Mouse (Mus musculus) brain, embryonic 14.5 days (tissue): ENCODE results near the gene Wdr64.

Source experiments
- CTCF ChIP-seq: fragments of 200-500 bp; IDR thresholded peaks from 2 replicates; pipeline ENCODE4 v1.5.1; 2012; ENCODE audit warnings: inconsistent platforms, mild to moderate bottlenecking, moderate library complexity, borderline replicate concordance; ENCODE audit not compliant: insufficient read depth, insufficient read length; ENCODE audit errors: extremely low read depth
- POLR2A ChIP-seq: fragments of 200-500 bp; IDR thresholded peaks from 2 replicates; pipeline ENCODE4 v1.6.1; 2012; ENCODE audit warnings: mild to moderate bottlenecking, inconsistent platforms, borderline replicate concordance; ENCODE audit not compliant: poor library complexity, insufficient read depth, insufficient read length, severe bottlenecking; ENCODE audit errors: extremely low read depth

DNA sequence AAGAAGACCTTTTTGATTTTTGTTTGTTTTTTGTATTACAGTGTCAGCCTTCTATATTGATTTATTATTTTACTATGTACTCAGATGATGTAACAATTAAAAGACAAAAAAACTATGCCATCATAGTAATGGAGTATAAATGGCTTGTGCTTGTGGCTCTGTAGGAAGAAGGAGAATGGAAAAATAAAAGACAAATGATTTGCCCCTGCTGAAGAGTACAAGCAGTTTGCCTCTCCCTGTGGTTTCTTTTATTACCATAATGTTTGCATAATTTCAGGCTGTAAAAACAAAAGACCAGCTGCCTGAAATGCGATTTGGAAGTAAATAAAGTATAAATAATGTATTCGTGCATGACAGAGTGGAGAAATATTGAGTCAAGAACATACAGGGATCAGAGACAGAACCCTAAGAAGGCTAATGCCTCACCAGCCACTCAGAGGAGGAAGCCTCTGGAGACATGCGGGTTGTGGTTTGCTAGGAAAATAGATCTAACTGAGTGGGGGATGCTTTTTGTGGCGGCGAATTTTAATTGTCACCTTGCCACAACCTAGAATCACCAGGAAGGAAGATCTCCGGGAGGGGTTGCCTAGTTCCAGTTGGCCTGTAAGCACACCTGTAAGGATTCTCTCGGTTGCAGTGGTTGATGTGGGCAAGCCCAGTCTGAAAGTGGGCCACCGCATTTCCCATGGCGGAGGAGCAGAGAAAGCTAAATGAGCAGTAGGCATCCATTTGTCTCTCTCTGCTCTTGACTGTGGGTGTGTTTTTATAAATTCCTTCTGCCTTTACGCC, 56.4 kb downstream of the Wdr64 start:
- no peak for TF ChIP-seq POLR2A
- TF ChIP-seq CTCF: no peak
